Mouse (Mus musculus) brain, embryonic 14.5 days (tissue): ENCODE data around the gene Serpina3g. TPM values are rescaled to one million over a fixed set of nuclear protein-coding genes. Genes with fewer than 3 reads are reported as not detected.
"Not testable (repeated sequence)": the region's sequence is repeated elsewhere in the genome, so short reads cannot be mapped to it uniquely, and the experiment has no call there.

Experiments
- DNase-seq: peaks from one replicate; pipeline ENCODE4 v3.0.0-alpha.2; 2011; ENCODE audit warnings: low read depth
- CTCF ChIP-seq: fragments of 200-500 bp; IDR thresholded peaks from 2 replicates; pipeline ENCODE4 v1.5.1; 2012; ENCODE audit warnings: inconsistent platforms, mild to moderate bottlenecking, moderate library complexity, borderline replicate concordance; ENCODE audit not compliant: insufficient read depth, insufficient read length; ENCODE audit errors: extremely low read depth
- POLR2A ChIP-seq: fragments of 200-500 bp; IDR thresholded peaks from 2 replicates; pipeline ENCODE4 v1.6.1; 2012; ENCODE audit warnings: mild to moderate bottlenecking, inconsistent platforms, borderline replicate concordance; ENCODE audit not compliant: poor library complexity, insufficient read depth, insufficient read length, severe bottlenecking; ENCODE audit errors: extremely low read depth
- polyA plus RNA-seq: library from polyadenylated mRNA; depleted of rRNA; stranded (reverse); fragments of >200 nt; gene quantifications from 2 replicates; pipeline ENCODE4 v1.2.3, GENCODE M21; 2012; rRNA removed

Gene Serpina3g
- 0.33 and 0.57 TPM in 2 replicates for polyA plus RNA-seq

DNA sequence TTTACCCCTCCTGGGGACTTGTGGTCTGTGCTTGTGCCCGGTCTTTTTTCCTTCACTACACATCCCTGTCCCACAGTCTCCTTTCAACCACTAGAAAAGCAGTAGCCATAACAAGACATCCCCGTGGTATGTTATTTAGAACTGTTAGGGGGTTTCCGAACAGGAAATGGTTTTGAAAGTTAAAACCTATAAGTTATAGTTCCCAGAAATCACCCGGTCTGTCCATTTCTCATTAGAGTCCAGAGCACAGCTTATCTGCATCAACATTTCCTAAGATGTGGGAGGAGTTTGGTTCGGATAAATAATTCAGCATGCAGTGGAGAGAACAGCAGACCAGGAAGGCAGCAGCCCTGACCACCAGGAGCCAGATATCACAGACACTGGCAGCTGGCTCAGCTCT, at the start of gene Serpina3g:
TSS of gene Serpina3g (plus strand) at position 331 of the 400 bp plus-strand sequence.
- no peak for DNase-seq
- TF ChIP-seq CTCF (no peak), POLR2A (no peak)

DNA sequence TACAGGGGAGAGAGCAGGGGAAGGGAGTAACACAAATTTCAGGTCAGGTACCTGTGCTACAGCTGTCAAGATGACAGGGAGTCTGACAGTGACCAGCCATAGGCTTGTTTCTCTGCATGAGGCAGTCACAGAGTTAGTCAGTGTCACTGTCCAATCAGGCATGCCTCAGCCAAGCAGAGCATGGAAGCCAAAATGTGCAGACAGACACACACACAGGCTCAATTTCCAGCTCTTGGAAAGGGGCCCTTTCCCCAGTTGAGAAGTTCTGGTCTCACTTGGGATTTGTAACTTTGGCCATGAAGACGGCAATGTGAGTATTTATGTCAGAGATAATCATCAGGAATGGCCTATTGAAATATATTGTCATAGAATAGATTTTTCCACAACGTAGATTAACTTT, 46.8 kb upstream of the Serpina3g start:
- DNase-seq, result no peak
- TF ChIP-seq POLR2A, result no peak
- no peak for TF ChIP-seq CTCF

DNA sequence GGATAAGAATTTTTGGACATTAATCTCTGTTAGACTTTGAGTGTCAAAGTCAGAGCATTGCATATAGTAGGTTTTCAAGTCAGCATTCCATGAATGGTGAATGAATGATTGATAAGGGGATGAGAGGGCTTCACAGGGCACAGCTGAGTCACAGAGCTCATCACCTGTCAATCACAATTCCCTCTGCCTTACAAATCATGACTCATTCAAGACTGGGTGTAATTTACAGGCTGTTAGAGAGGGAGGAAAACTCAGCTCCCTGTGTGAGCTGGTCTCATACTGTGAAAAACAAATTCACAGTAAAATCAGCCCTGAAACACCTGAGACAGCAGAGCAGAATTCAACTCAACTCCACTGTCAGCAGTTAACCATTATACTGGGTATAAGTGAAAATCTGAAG, 45.2 kb upstream of the Serpina3g start:
- peak; percentile 2 for DNase-seq
- TF ChIP-seq POLR2A, result no peak
- TF ChIP-seq CTCF, result no peak

DNA sequence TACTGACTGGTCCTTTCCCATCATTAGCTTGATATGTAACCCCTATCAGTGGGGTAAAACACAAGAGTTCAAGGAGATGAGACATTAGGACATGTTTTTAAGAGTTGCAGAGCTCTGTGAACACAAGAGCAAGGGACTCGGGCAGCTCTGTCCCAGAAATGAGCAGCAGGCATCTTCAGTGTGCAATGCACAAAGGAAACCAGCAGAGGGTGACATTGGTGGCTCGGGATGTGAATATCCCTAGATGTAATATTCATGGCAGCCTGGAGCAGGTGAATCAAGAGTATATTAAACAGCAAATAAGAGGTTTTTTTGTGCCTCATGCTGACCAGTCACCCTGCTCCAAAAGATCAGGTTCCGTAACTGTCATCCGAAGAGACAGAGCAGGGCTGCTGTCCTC, 26.9 kb upstream of the Serpina3g start:
- DNase-seq, result peak; percentile 3
- TF ChIP-seq CTCF (peak; percentile 31; the same call in 1 of the 2 replicates), POLR2A (no peak)

DNA sequence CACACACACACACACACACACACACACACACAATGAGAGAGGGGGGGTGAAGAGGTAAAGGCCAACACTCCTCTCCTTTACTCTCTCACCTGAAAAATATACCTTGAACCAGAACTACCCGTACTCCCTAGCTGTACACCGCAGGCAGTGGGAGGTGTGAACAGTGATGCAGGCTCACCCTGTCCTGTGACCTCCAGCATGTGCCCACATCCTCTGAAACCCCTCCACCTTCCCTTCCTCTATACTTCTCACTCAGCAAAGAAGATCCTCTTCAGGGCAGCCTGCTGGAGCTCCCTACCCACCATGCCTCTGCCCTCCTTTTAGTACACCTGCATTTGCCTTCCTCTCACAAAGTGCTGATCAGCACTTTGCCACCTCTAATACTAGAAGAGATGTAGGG, 26.2 kb upstream of the Serpina3g start:
- no peak for DNase-seq
- TF ChIP-seq CTCF, result no peak
- TF ChIP-seq POLR2A, result no peak

DNA sequence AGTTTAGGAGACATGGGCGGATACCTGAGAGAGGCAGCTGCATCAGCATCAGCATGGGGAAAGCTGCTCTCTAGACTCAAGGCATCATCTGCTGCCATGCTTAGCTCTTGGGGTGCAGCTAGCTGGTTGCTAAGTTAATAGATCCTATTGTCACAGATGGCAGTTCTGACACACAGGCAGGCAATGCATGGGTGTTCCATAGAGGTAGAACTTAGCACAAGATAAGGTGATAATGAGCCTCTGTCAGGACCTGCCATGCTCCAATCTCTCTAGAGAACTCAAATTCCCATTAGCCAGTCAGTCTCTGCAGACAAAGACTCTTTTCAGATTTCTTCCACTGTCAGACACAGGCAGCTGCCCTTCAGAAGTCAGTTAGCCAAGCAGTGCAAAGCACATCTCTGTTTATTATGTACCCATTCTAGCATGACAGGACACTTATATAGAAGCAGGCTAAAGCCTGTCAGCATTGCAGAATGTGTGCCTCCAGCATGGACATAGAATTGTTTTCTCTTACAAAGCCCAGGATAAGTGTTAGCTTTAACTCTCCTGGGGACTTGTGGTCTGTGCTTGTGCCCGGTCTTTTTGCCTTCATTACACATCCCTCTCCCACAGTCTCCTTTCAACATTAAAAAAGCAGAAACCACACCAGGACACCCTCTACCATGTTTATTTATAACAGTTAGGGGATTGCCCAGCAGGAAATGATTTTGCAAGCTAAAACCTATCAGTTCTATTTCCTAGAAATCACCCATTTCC, 22.2 kb upstream of the Serpina3g start:
- no peak for TF ChIP-seq POLR2A
- DNase-seq, result peak; percentile 42

DNA sequence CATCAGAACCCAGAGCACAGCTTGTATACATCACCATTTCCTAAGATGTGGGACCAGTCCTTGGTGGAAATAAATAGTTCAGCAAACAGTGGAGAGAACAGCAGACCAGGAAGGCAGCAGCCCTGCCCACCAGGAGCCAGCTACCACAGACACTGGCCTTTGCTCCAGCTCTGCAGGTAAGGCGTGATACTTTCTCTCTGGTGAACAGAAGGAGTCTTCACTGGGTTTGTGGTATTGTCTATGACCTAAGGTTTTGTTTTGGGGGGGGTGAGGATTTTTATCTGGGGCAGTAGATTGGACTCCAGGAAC, 21.6 kb upstream of the Serpina3g start, which contains the start of gene Serpina3f:
TSS of gene Serpina3f (plus strand) at position 100 of the 309 bp plus-strand sequence.
- no peak for DNase-seq
- TF ChIP-seq POLR2A, result no peak
- TF ChIP-seq CTCF, result no peak

DNA sequence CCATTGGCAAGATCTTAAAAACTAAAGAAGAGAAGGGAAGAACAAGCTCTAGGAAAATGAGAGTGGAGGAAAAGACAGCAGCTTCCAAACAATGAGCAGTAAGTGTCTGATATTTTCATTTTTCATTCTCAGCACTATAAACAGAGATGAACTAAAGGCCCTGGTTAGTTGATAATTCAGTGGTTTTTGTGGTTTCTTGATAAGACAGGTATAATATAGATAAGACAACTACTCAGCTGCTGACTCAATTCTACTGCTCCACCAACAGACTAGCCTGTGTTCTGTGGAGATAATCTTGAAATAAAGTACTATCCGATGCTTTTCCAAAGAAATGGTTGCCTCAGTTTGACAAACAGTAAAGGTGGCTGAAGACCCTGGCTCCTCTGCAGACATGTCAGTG, 20.8 kb upstream of the Serpina3g start:
- TF ChIP-seq CTCF (no peak), POLR2A (no peak)
- no peak for DNase-seq

- DNase-seq, result no peak
- TF ChIP-seq CTCF (no peak), POLR2A (no peak)
These were observed 14.4 kb upstream of the Serpina3g start for GRCm38 (mm10) chr12:104221616-104222015.

DNA sequence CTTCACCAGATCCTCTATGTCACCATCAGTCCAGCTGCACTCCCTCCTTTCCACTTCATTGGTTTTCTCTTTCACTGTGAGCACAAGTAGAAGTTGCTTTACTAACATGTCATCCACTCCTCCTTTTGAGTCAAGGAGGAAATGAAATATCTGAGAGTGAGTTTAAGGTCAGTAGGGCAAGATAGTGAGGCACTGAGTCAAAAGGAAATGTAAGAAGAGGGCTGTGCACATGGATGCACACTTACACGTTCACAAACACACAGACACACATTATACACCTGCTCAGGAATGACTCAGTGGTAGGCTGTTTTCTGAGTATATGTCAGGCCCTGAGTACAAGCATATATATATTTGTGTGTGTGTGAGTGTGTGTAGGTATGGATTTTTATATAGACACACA, 12.4 kb upstream of the Serpina3g start:
- TF ChIP-seq CTCF (no peak), POLR2A (no peak)
- DNase-seq, result no peak

- no peak for TF ChIP-seq POLR2A
- no peak for TF ChIP-seq CTCF
- no peak for DNase-seq
These were observed 11.3 kb upstream of the Serpina3g start for GRCm38 (mm10) chr12:104224598-104225300.

DNA sequence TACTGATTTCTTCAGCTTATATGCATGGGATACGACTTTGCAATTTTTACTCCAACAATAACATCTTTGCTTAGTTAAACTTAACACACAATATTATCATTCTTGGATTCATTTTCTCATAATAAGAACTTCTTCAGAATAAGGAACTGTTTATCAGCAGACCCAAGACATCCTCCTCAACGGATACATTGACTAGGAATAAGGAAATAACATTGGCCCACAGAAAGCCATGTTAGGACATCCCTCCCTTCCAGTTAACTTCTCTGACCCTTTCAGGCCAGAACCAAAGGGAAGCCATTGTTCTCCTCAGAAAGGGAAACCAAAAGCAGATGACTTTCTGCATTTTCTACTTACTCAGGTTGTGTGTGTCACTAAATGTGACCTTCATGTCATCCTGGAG, 5.3 kb upstream of the Serpina3g start:
- DNase-seq, result no peak
- no peak for TF ChIP-seq POLR2A
- no peak for TF ChIP-seq CTCF

- DNase-seq, result not testable (repeated sequence)
These were observed 2.0 kb downstream of the Serpina3g start for GRCm38 (mm10) chr12:104238048-104238447.

DNA sequence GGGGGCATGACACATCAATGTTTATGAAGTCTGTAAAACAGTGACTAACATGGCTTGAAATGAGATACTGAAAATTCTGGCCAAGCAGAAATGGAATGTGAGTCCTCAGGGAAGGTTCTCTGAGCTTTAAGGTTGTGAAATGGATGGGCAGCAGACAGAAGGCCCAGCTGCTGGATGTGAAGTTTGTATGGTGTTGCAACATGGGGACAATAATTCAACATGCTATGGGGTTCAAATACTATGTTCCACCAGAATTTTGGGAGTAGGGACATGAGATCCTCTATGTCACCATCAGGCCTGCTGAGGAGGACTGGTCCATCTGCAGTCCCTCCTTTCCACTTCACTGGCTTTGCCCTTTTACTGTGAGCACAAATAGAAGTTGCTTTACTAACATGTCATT, 7.3 kb downstream of the Serpina3g start:
- TF ChIP-seq CTCF (no peak), POLR2A (no peak)
- no peak for DNase-seq
